Mouse (Mus musculus): ENCODE results near the gene Armc12. TPM values are rescaled to one million over a fixed set of nuclear protein-coding genes. Genes with fewer than 3 reads are reported as not detected.

Armc12 gene
- polyA plus RNA-seq, 1 experiment from 2014 or later, result not detected

DNA sequence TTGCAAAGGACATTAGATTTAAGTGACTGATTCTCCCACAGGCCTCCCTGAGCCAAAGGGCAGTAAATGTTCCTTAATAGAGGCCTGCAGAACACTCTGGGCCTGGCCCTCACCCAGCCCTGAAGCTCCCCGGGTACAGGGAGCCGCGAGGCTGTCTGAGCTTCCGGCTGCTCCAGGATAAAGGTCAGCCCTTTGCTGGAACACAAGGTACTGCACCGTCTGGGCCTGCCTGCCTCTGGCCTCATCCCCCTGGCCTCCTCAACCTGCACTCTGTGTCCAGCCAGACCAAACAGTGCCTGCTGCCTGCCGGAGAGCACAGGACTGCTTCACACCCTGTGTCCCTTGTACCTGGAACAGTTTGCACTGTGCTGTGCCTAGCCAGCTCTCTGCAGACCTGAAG lies 17.9 kb upstream of the Armc12 start:
- H3K27ac ChIP-seq (ENCODE audit: low read length), result peak overlapping the region; percentile 61
- peak; percentile 76 for ATAC-seq (ENCODE audit: low FRiP score, low TSS enrichment)
- peak overlapping the region; percentile 33; the same call in 1 of the 2 replicates for H3K9ac ChIP-seq (replicated peaks; ENCODE audit: low read length)
- peaks cover 52% of the 10 kb centered on the region for H3K4me1 ChIP-seq (ENCODE audit: insufficient read depth, low read length)
- H3K27me3 ChIP-seq (ENCODE audit: insufficient read depth, low read length), result no peaks in the 10 kb centered on the region
- 21% methylated on average over 6 of the region's 6 CpGs for WGBS
- H3K4me3 ChIP-seq (ENCODE audit: low read length), result no peak overlapping the region
- no peaks in the 10 kb centered on the region for H3K36me3 ChIP-seq (ENCODE audit: insufficient read depth, low read length)
- H3K4me2 ChIP-seq (replicated peaks; ENCODE audit: low read depth, low read length), result no peak overlapping the region
- no peaks in the 10 kb centered on the region for H3K9me3 ChIP-seq (ENCODE audit: low read length)

DNA sequence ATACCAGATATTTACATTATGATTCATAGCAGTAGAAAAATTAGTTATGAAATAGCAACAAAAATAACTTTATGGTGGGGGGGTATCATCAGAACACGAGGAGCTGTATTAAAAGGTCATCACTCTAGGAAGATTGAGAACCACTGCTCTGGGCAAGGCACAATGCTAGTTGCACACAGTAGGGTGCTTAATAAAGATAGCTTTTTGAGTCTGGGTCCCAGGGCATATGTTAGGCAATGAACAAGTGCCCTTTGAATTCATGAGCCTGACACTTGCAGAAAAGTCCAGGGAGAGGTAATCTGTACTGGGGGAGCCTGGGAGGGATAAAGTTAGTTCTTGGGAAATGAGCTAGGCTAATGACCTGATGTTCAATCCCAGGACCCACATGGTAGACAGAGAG lies 17.3 kb upstream of the Armc12 start:
- Histone ChIP-seq H3K4me1 (ENCODE audit: insufficient read depth, low read length) (peaks cover 54% of the 10 kb centered on the region), H3K27me3 (ENCODE audit: insufficient read depth, low read length) (no peaks in the 10 kb centered on the region), H3K36me3 (ENCODE audit: insufficient read depth, low read length) (no peaks in the 10 kb centered on the region), H3K4me2 (replicated peaks; ENCODE audit: low read depth, low read length) (no peak overlapping the region), H3K9me3 (ENCODE audit: low read length) (no peaks in the 10 kb centered on the region), H3K9ac (replicated peaks; ENCODE audit: low read length) (no peak overlapping the region), H3K27ac (ENCODE audit: low read length) (peak overlapping the region; percentile 61; the same call in 1 of the 2 replicates), H3K4me3 (ENCODE audit: low read length) (no peak overlapping the region)
- ATAC-seq (ENCODE audit: low FRiP score, low TSS enrichment), result no peak
- WGBS, result 58% methylated on average over 1 of the region's 1 CpGs

DNA sequence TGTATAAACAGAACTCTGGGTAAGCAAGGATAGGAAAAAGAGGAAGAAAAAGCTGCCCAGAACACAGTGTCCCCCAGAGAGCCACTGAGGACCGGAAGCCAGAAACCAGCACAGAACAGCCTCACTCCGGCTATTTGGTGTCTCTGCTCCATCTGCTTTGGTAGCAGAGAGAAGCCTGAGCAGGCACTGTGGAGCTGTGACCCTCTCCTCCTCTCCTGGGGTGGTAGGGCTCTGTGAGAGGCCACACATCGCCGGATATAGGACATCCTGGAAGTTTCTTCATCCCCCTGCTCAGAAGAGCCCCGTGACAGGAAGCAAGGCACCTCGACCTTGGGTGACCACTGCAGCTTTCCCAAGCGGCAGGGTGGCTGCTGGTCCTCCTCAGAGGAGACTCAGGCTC lies 16.8 kb upstream of the Armc12 start:
- Histone ChIP-seq H3K27ac (ENCODE audit: low read length) (no peak overlapping the region), H3K27me3 (ENCODE audit: insufficient read depth, low read length) (no peaks in the 10 kb centered on the region), H3K36me3 (ENCODE audit: insufficient read depth, low read length) (no peaks in the 10 kb centered on the region), H3K9me3 (ENCODE audit: low read length) (no peaks in the 10 kb centered on the region), H3K4me3 (ENCODE audit: low read length) (no peak overlapping the region), H3K9ac (replicated peaks; ENCODE audit: low read length) (no peak overlapping the region), H3K4me1 (ENCODE audit: insufficient read depth, low read length) (peaks cover 59% of the 10 kb centered on the region), H3K4me2 (replicated peaks; ENCODE audit: low read depth, low read length) (no peak overlapping the region)
- WGBS, result 59% methylated on average over 7 of the region's 7 CpGs
- no peak for ATAC-seq (ENCODE audit: low FRiP score, low TSS enrichment)

DNA sequence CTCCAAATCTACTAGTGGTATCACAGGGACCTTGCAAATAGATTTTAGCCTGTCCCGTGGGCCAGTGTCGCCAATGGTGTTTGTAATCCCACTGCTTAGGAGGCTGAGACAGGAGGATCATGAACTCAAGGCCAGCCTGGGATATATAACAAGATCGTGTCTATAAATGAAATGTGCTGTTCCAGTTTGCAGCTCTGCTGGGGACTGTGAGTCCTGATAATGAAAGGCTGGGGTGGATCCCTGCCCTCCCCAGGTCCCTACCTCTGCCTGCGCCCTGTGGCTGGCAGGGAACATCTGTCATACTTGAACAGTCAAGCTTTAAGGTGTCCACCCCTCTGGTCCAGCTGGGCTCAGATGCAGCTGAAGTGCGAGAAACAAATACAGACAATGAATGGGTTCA lies 16.1 kb upstream of the Armc12 start:
- H3K4me1 ChIP-seq (ENCODE audit: insufficient read depth, low read length), result peaks cover 59% of the 10 kb centered on the region
- no peak for ATAC-seq (ENCODE audit: low FRiP score, low TSS enrichment)
- no peaks in the 10 kb centered on the region for H3K9me3 ChIP-seq (ENCODE audit: low read length)
- no peaks in the 10 kb centered on the region for H3K36me3 ChIP-seq (ENCODE audit: insufficient read depth, low read length)
- no peak overlapping the region for H3K27ac ChIP-seq (ENCODE audit: low read length)
- H3K9ac ChIP-seq (replicated peaks; ENCODE audit: low read length), result no peak overlapping the region
- H3K4me2 ChIP-seq (replicated peaks; ENCODE audit: low read depth, low read length), result no peak overlapping the region
- no peaks in the 10 kb centered on the region for H3K27me3 ChIP-seq (ENCODE audit: insufficient read depth, low read length)
- WGBS, result 68% methylated on average over 4 of the region's 5 CpGs
- no peak overlapping the region for H3K4me3 ChIP-seq (ENCODE audit: low read length)

DNA sequence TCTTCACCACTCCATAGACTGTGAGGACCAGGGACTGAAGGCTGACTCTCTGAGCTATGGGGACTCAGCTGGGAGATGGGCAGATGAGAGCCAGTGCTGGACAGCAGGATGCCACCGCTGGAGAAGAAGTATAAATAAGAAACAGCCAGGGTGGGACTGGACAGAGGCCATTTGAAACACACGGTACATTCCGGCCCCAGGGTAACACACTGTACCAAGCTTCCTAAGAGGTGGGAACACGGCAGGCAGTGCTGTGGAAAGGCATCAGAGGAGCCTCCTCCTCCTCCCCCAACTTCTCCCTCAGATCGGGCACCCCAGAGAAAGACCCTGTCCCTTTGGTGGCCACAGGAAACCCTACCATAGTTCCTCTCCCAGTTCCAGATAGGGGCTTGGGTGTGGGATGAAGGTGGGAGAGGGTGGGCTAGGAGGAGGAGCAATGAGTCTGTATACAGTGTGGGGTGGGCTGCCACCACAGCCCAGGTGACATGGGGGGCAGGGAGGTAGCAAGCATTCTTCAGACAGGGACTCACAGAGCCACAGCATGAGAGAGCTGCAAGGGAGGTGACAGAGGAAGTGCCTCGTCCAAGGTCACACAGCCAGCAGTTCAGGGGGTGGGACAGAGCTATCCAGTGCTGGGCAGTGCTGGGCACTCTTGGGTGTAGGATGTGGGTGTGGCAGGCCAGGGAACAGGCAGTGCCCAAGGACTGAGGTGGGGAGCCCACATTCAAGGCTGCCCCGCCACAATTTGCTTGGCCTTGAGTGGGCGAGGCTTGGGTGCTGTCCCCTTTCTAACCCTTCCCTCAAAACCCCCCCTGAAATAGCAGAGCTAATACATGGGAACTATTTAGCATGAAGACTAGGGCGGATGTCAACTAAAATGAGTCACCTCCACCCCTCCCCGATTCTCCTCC lies 14.9 kb upstream of the Armc12 start:
- Histone ChIP-seq H3K36me3 (ENCODE audit: insufficient read depth, low read length) (no peaks in the 10 kb centered on the region), H3K27me3 (ENCODE audit: insufficient read depth, low read length) (no peaks in the 10 kb centered on the region; the same call in 1 of the 2 replicates), H3K4me1 (ENCODE audit: insufficient read depth, low read length) (peaks cover 51% of the 10 kb centered on the region), H3K9me3 (ENCODE audit: low read length) (no peaks in the 10 kb centered on the region), H3K4me3 (ENCODE audit: low read length) (no peak overlapping the region), H3K27ac (ENCODE audit: low read length) (no peak overlapping the region), H3K4me2 (replicated peaks; ENCODE audit: low read depth, low read length) (no peak overlapping the region), H3K9ac (replicated peaks; ENCODE audit: low read length) (no peak overlapping the region)
- ATAC-seq (ENCODE audit: low FRiP score, low TSS enrichment), result no peak
- 57% methylated on average over 10 of the region's 10 CpGs for WGBS

DNA sequence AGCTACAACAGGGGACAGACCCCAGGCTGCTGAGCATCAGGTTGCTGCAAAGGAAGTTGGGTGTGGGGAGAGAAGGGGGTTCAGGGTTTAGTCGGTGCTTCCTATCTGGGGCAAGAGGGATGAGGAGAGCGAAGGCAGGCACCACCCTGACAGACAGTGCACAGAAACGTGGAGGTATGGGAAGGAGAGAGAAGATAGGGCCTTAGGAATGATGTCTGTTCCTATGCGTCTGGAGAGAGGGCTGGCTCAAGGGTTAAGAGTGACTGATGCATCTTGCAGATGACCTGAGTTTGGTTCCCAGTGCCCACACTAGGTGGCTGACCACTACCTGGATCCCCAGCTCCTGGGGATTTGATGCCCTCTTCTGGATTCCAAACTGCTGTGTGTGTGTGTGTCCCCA lies 13.7 kb upstream of the Armc12 start:
- Histone ChIP-seq H3K9me3 (ENCODE audit: low read length) (no peaks in the 10 kb centered on the region), H3K4me2 (replicated peaks; ENCODE audit: low read depth, low read length) (peak overlapping the region; percentile 94; the same call in 1 of the 2 replicates), H3K36me3 (ENCODE audit: insufficient read depth, low read length) (no peaks in the 10 kb centered on the region), H3K9ac (replicated peaks; ENCODE audit: low read length) (no peak overlapping the region), H3K4me1 (ENCODE audit: insufficient read depth, low read length) (peaks cover 45% of the 10 kb centered on the region), H3K27me3 (ENCODE audit: insufficient read depth, low read length) (no peaks in the 10 kb centered on the region; the same call in 1 of the 2 replicates), H3K27ac (ENCODE audit: low read length) (0 out of 2 replicates have a peak overlapping the region, but pooled peaks have one; percentile 82), H3K4me3 (ENCODE audit: low read length) (peak overlapping the region; percentile 53; the same call in 1 of the 2 replicates)
- WGBS, result 64% methylated on average over 4 of the region's 4 CpGs
- ATAC-seq (ENCODE audit: low FRiP score, low TSS enrichment), result no peak

DNA sequence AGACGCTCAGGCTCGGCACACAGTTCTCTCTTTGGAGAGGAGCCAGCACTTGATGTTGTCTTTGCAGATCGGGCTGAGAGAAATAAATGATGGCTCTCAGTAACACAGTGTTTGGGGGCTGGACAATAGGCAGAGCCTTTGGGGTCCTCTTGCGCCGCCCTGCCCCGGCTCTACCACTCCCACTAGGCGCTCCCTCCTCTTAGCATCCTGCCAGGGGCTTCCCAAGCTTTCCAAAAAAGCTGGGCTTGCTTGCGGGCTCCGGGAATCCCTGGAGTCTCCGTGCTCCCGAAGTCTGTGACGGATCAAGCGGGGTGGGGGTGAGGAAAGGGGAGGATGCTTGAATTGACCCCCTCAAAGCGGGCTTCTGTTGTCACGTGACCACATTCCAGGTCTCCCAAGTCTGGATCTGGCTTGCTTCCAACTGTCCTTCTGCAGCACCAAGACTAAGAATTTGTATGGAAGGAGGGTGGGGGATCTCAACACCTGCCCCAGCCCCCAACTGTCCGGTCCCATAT lies 13.1 kb upstream of the Armc12 start, which contains the start of gene Fkbp5:
Gene Fkbp5 (minus strand): TSS at position 87 of the 515 bp plus-strand sequence.
- 1% methylated on average over 16 of the region's 16 CpGs for WGBS
- peak within 1 kb of the TSS; percentile 82 for H3K27ac ChIP-seq (ENCODE audit: low read length)
- peak; percentile 30 for ATAC-seq (ENCODE audit: low FRiP score, low TSS enrichment)
- peaks cover 44% of the 10 kb centered on the region for H3K4me1 ChIP-seq (ENCODE audit: insufficient read depth, low read length)
- H3K4me2 ChIP-seq (replicated peaks; ENCODE audit: low read depth, low read length), result peak within 1 kb of the TSS; percentile 94
- H3K27me3 ChIP-seq (ENCODE audit: insufficient read depth, low read length), result no peaks in the 10 kb centered on the region; the same call in 1 of the 2 replicates
- H3K9ac ChIP-seq (replicated peaks; ENCODE audit: low read length), result peak within 1 kb of the TSS; percentile 64
- H3K4me3 ChIP-seq (ENCODE audit: low read length), result peak within 1 kb of the TSS; percentile 53
- H3K9me3 ChIP-seq (ENCODE audit: low read length), result no peaks in the 10 kb centered on the region
- no peaks in the 10 kb centered on the region for H3K36me3 ChIP-seq (ENCODE audit: insufficient read depth, low read length)

DNA sequence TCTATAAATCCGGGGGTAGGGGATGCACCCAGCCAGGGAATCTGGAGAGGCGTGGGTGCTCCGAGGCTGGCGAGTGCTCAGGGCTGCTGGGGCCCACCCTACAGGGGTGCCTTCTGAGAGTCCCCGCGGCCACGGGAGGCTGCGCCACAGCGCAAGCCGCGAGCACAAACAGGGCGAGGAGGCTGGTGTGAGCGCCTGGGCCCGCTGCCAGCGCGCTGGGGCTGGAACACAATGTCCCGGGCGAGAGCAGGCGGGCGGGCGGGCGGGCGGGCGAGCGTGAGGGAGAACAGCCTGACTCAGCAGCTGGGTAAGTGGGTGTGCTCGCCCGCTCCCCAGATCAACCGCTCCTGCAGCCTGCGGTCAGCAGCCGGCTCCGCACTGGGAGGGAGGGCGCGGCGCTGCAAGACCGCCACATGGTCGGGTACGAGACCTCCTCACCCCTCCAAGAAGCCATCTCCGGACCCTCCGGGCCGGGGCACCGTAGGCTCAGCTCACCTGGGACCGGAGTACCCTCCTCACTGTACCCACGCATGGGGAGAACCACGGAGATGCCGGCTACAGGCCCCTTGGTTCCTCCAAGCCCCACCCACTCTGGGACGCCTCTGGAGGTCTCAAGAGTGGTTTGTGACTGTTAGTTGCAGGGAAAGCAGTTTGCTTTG lies 12.5 kb upstream of the Armc12 start:
- peaks cover 38% of the 10 kb centered on the region for H3K4me1 ChIP-seq (ENCODE audit: insufficient read depth, low read length)
- H3K27me3 ChIP-seq (ENCODE audit: insufficient read depth, low read length), result no peaks in the 10 kb centered on the region; the same call in 1 of the 2 replicates
- peak; percentile 76 for ATAC-seq (ENCODE audit: low FRiP score, low TSS enrichment)
- H3K4me2 ChIP-seq (replicated peaks; ENCODE audit: low read depth, low read length), result peak overlapping the region; percentile 94
- H3K27ac ChIP-seq (ENCODE audit: low read length), result peak overlapping the region; percentile 82
- H3K36me3 ChIP-seq (ENCODE audit: insufficient read depth, low read length), result no peaks in the 10 kb centered on the region
- peak overlapping the region; percentile 53 for H3K4me3 ChIP-seq (ENCODE audit: low read length)
- 2% methylated on average over 44 of the region's 46 CpGs for WGBS
- H3K9me3 ChIP-seq (ENCODE audit: low read length), result no peaks in the 10 kb centered on the region
- peak overlapping the region; percentile 64 for H3K9ac ChIP-seq (replicated peaks; ENCODE audit: low read length)

DNA sequence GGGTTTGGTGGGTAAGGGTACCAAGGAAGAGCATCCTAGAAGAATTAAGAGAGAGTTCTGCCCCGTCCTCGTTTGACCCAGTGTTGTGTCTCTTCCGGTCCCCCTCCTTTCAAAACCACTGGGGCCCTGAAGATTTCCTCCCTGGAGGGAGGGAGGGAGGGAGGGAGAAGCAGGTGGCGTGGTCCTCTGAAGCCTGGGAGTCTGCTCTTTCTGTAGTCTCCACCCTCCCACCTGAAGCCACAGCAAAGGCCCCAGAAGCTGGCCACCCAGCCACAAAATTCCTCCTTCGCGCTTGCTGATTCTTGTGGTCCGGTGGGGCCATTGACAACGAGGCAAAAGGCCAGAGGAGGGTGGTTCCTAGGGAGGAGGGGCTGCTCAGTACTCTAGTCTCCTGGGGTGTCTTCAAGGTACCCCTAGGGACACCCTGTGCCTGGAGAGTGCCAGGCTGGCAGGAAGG lies 12.0 kb upstream of the Armc12 start:
- no peak for ATAC-seq (ENCODE audit: low FRiP score, low TSS enrichment)
- Histone ChIP-seq H3K4me2 (replicated peaks; ENCODE audit: low read depth, low read length) (peak overlapping the region; percentile 94), H3K9ac (replicated peaks; ENCODE audit: low read length) (peak overlapping the region; percentile 64), H3K4me3 (ENCODE audit: low read length) (peak overlapping the region; percentile 53), H3K27ac (ENCODE audit: low read length) (peak overlapping the region; percentile 82; the same call in 1 of the 2 replicates), H3K4me1 (ENCODE audit: insufficient read depth, low read length) (peaks cover 41% of the 10 kb centered on the region), H3K9me3 (ENCODE audit: low read length) (no peaks in the 10 kb centered on the region), H3K36me3 (ENCODE audit: insufficient read depth, low read length) (no peaks in the 10 kb centered on the region), H3K27me3 (ENCODE audit: insufficient read depth, low read length) (no peaks in the 10 kb centered on the region; the same call in 1 of the 2 replicates)
- 17% methylated on average over 7 of the region's 8 CpGs for WGBS

Measured in kidney, embryonic 16.5 days (tissue).